Mouse (Mus musculus) liver, postnatal 0 days (tissue): ENCODE data around the gene Zfp983. TPM values are rescaled to one million over a fixed set of nuclear protein-coding genes. Genes with fewer than 3 reads are reported as not detected.
A peak's percentile ranks its signal among the peaks of the same experiment; 100 is the strongest.

ENCODE experiments used
- ATAC-seq: fragments of 200-750 bp; cut with Nextera tagmentation; 2 replicates; pipeline ENCODE4 v1.8.0; 2017; ENCODE audit warnings: mild to moderate bottlenecking, moderate library complexity
- DNase-seq: peaks from one replicate; pipeline ENCODE4 v3.0.0-alpha.2; 2016
- H3K27ac ChIP-seq: fragments of 300-500 bp; sonication (generic); 2 replicates; pipeline ENCODE4 v1.5.1; 2014; ENCODE audit warnings: antibody characterized with exemption, moderate library complexity, mild to moderate bottlenecking, low read depth
- H3K27me3 ChIP-seq: fragments of 300-500 bp; sonication (generic); 2 replicates; pipeline ENCODE4 v1.6.1; 2014; ENCODE audit warnings: low read length, control low read depth, mixed read lengths; ENCODE audit not compliant: insufficient read depth
- H3K36me3 ChIP-seq: fragments of 300-500 bp; sonication (generic); replicated peaks from 2 replicates; pipeline ENCODE4 v1.6.1; 2014; ENCODE audit warnings: mild to moderate bottlenecking, control low read depth, low read length, moderate library complexity, mixed read lengths; ENCODE audit not compliant: insufficient read depth
- H3K4me1 ChIP-seq: fragments of 300-500 bp; sonication (generic); 2 replicates; pipeline ENCODE4 v1.6.1; 2014; ENCODE audit warnings: antibody characterized with exemption, mild to moderate bottlenecking, control low read depth; ENCODE audit not compliant: insufficient read depth
- H3K4me2 ChIP-seq: fragments of 300-500 bp; sonication (generic); 2 replicates; pipeline ENCODE4 v1.6.1; 2014; ENCODE audit warnings: low read depth, mild to moderate bottlenecking, low read length, moderate library complexity, mixed read lengths
- H3K4me3 ChIP-seq: fragments of 300-500 bp; sonication (generic); 2 replicates; pipeline ENCODE4 v1.5.1; 2014; ENCODE audit warnings: low read depth, low read length
- H3K9ac ChIP-seq: fragments of 300-500 bp; sonication (generic); replicated peaks from 2 replicates; pipeline ENCODE4 v1.6.1; 2014; ENCODE audit warnings: mild to moderate bottlenecking, moderate library complexity
- H3K9me3 ChIP-seq: fragments of 300-500 bp; sonication (generic); 2 replicates; pipeline ENCODE4 v1.6.1; 2016; ENCODE audit warnings: mild to moderate bottlenecking, control low read depth, low read length, mixed read lengths
- CTCF ChIP-seq: sonication (generic); IDR thresholded peaks from 2 replicates; pipeline ENCODE4 v1.5.1; 2016; ENCODE audit warnings: antibody characterized with exemption, low read depth
- EP300 ChIP-seq: IDR thresholded peaks from 2 replicates; pipeline ENCODE4 v1.6.1; 2016; ENCODE audit warnings: antibody characterized with exemption, low read depth, mild to moderate bottlenecking
- WGBS: fragments of 180-500 bp; shearing (Covaris S2); extraction: QIAGEN DNeasy Blood & Tissue Kit; methylation state at CpG from one replicate; pipeline ENCODE4 v1.1.7; 2014; ENCODE audit not compliant: insufficient replicate concordance; 5-methylcytosine and 5-hydroxymethylcytosine counted together
- polyA plus RNA-seq: library from polyadenylated mRNA; unstranded; fragments of >200 nt; fragmentation: Nextera tagmentation; extraction: Ambion mirVana; gene quantifications from 2 replicates; pipeline ENCODE4 v1.2.1, GENCODE M21; 2015

Gene Zfp983
- polyA plus RNA-seq, 1 experiment from 2014 or later = 0.80 TPM

GRCm38 (mm10) chr17:21702281-21703240, 52.1 kb downstream of the Zfp983 start:
- Histone ChIP-seq H3K4me1 (peaks cover 11% of the 10 kb centered on the region), H3K9me3 (no peaks in the 10 kb centered on the region), H3K27me3 (no peaks in the 10 kb centered on the region), H3K4me3 (no peak overlapping the region), H3K36me3 (no peaks in the 10 kb centered on the region), H3K9ac (peak overlapping the region; percentile 24; the same call in 1 of the 2 replicates), H3K4me2 (peak overlapping the region; percentile 47), H3K27ac (peak overlapping the region; percentile 58)
- DNase-seq (peak; percentile 76), ATAC-seq (peak; percentile 86)
- no peak for TF ChIP-seq CTCF
- TF ChIP-seq EP300 = peak; percentile 94
- 28% methylated on average over 5 of the region's 5 CpGs for WGBS

DNA sequence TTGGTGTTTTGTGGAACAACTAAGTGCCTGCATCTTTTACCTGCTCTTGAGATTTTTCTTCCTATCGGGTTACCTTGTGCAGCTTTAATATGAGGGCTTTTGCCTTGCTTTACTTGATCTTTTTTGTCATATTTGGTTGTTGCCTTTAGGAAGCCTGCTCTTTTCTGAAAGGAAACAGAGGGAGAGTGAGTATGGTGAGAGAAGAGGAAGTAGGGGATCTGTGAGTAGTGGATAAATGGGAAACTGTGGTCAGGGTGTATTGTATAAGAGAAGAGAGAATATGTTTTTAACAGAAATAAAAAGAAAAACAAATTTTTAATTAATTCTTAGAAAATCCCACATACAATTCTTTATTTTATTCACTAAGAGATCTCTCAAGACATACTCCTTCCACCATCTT, 53.0 kb downstream of the Zfp983 start:
- no peak overlapping the region for H3K27ac ChIP-seq
- no peak for TF ChIP-seq CTCF
- TF ChIP-seq EP300 = no peak
- no peak overlapping the region for H3K9ac ChIP-seq
- DNase-seq (no peak), ATAC-seq (no peak)
- H3K4me1 ChIP-seq = peaks cover 13% of the 10 kb centered on the region
- no peaks in the 10 kb centered on the region for H3K9me3 ChIP-seq
- no peaks in the 10 kb centered on the region for H3K27me3 ChIP-seq
- WGBS = 24% methylated on average over 1 of the region's 1 CpGs
- no peak overlapping the region for H3K4me2 ChIP-seq
- no peak overlapping the region for H3K4me3 ChIP-seq
- no peaks in the 10 kb centered on the region for H3K36me3 ChIP-seq

DNA sequence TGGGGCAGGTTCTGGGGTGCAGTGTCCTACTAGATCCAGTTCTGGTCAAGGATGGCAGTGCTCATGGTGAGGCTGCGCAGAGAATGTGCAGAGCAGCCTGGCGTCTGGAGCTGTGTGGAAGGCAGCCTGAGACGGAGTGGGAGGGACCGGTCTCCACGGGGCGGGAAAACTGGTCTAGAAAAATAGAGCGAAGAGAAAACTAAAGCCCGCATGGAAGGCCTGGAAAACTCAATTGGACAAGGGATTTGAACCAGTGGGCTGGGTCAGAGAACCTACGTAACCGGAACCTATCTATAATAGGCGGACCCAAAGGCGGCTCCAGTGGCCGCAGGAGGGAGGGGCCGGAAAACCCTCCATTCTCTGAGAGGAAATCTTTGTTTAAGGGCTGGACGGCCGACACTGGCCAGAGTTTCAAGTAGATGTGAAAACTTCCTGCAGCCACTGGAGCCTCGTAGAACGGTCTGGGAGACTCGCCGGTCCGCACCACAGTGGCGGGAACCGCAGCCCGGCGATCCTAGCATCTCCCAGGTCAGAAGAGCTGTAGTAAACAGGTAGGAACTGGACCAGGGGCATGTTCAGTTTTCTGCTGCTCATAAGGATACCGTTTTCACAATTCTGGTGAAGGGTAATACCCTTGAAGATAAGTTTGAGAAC, 57.0 kb downstream of the Zfp983 start, which contains the start of gene Zfp760:
Gene Zfp760, plus strand, starts transcription at position 399 of the 654 bp plus-strand sequence.
- ATAC-seq (peak; percentile 90), DNase-seq (peak; percentile 79)
- TF ChIP-seq EP300 = no peak
- H3K9me3 ChIP-seq = no peaks in the 10 kb centered on the region
- peak within 1 kb of the TSS; percentile 72 for H3K4me2 ChIP-seq
- H3K4me1 ChIP-seq = peaks cover 11% of the 10 kb centered on the region
- H3K4me3 ChIP-seq = peak within 1 kb of the TSS; percentile 61
- H3K27me3 ChIP-seq = no peaks in the 10 kb centered on the region
- peak within 1 kb of the TSS; percentile 64 for H3K9ac ChIP-seq
- H3K36me3 ChIP-seq = peaks cover 11% of the 10 kb centered on the region
- 5% methylated on average over 26 of the region's 26 CpGs for WGBS
- peak within 1 kb of the TSS; percentile 80 for H3K27ac ChIP-seq

GRCm38 (mm10) chr17:21708401-21708800, 58.0 kb downstream of the Zfp983 start:
- no peak for TF ChIP-seq EP300
- TF ChIP-seq CTCF = no peak
- H3K4me2 ChIP-seq = peak overlapping the region; percentile 72
- H3K27me3 ChIP-seq = no peaks in the 10 kb centered on the region
- H3K36me3 ChIP-seq = peaks cover 11% of the 10 kb centered on the region
- no peaks in the 10 kb centered on the region for H3K9me3 ChIP-seq
- DNase-seq (no peak), ATAC-seq (0 out of 2 replicates have a peak, but pooled peaks have one; percentile 14)
- H3K27ac ChIP-seq = 0 out of 2 replicates have a peak overlapping the region, but pooled peaks have one; percentile 1
- 28% methylated on average over 2 of the region's 2 CpGs for WGBS
- H3K4me3 ChIP-seq = peak overlapping the region; percentile 61
- peaks cover 7% of the 10 kb centered on the region for H3K4me1 ChIP-seq
- peak overlapping the region; percentile 42 for H3K9ac ChIP-seq

Other genes starting within 250 kb of the Zfp983 start
- gene Zfp54, start 227.4 kb upstream of the Zfp983 start, polyA plus RNA-seq = 1.7 and 1.9 TPM in 2 replicates
- 3.1 and 4.7 TPM in 2 replicates for gene Zfp51, start 200.2 kb upstream of the Zfp983 start, polyA plus RNA-seq
- 2.7 and 3.5 TPM in 2 replicates for gene Zfp53, start 161.6 kb upstream of the Zfp983 start, polyA plus RNA-seq
- gene Zfp52, start 115.1 kb upstream of the Zfp983 start, polyA plus RNA-seq = 0.85 and 1.2 TPM in 2 replicates
- gene Zfp948, start 83.6 kb upstream of the Zfp983 start, polyA plus RNA-seq = 3.2 and 3.7 TPM in 2 replicates
- 0.82 and 2.1 TPM in 2 replicates for gene Gm10226, start 41.2 kb downstream of the Zfp983 start, polyA plus RNA-seq
- gene Zfp760, start 57.1 kb downstream of the Zfp983 start, polyA plus RNA-seq = 1.3 and 1.9 TPM in 2 replicates
- 1.4 and 1.6 TPM in 2 replicates for gene Zfp229, start 80.2 kb downstream of the Zfp983 start, polyA plus RNA-seq
- gene Zfp820, start 195.1 kb downstream of the Zfp983 start, polyA plus RNA-seq = 1.2 and 1.4 TPM in 2 replicates